Mouse (Mus musculus): Measurements from ENCODE around the gene Crocc2. TPM values are rescaled to one million over a fixed set of nuclear protein-coding genes. Genes with fewer than 3 reads are reported as not detected.

The Crocc2 gene
- polyA plus RNA-seq, 1 experiment, result not detected

DNA sequence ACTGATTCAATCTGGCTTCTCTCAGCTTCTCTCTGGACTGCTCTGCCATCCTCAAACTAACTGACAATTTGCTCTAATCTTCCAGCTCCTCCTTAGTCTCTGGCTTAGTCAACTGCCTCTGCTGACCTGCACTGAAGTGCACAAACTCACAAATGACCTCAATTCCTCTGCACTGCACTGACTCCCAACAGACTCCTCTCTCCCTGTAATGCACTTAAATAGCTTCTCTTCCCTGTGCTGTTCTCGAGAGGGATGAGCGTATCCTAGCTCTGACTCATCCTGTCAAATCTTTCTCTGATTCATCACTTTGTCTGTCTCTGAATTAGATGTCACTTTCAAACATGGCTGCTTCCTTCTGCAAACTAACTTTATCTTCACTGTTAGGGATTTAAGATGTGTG is 99.7 kb downstream of the Crocc2 start:
- Histone ChIP-seq H3K27ac (ENCODE audit: insufficient read depth, low read depth, low read length) (no peak overlapping the region), H3K4me3 (ENCODE audit: insufficient read depth, low read depth, low read length) (no peak overlapping the region), H3K4me1 (ENCODE audit: control insufficient read depth, insufficient read depth, low read length) (peaks cover 4% of the 10 kb centered on the region; the same call in 1 of the 2 replicates)
- 64% methylated on average over 2 of the region's 2 CpGs for WGBS
- TF ChIP-seq CTCF (IDR thresholded peaks at IDR 0.05; ENCODE audit: insufficient read depth, low read depth, low read length) (no peak), POLR2A (IDR thresholded peaks at IDR 0.05; ENCODE audit: insufficient read depth, low read depth, low read length) (no peak)

- no peak for TF ChIP-seq CTCF (IDR thresholded peaks at IDR 0.05; ENCODE audit: insufficient read depth, low read depth, low read length)
- no peak for TF ChIP-seq POLR2A (IDR thresholded peaks at IDR 0.05; ENCODE audit: insufficient read depth, low read depth, low read length)
- Histone ChIP-seq H3K4me3 (ENCODE audit: insufficient read depth, low read depth, low read length) (no peak overlapping the region), H3K27ac (ENCODE audit: insufficient read depth, low read depth, low read length) (no peak overlapping the region), H3K4me1 (ENCODE audit: control insufficient read depth, insufficient read depth, low read length) (peaks cover 4% of the 10 kb centered on the region; the same call in 1 of the 2 replicates)
- WGBS, result 82% methylated on average over 3 of the region's 3 CpGs
These were observed 102.2 kb downstream of the Crocc2 start for GRCm38 (mm10) chr1:93270516-93271240.

- Histone ChIP-seq H3K4me1 (ENCODE audit: control insufficient read depth, insufficient read depth, low read length) (peaks cover 4% of the 10 kb centered on the region; the same call in 1 of the 2 replicates), H3K4me3 (ENCODE audit: insufficient read depth, low read depth, low read length) (no peak overlapping the region), H3K27ac (ENCODE audit: insufficient read depth, low read depth, low read length) (no peak overlapping the region)
- no peak for TF ChIP-seq CTCF (IDR thresholded peaks at IDR 0.05; ENCODE audit: insufficient read depth, low read depth, low read length)
- no peak for TF ChIP-seq POLR2A (IDR thresholded peaks at IDR 0.05; ENCODE audit: insufficient read depth, low read depth, low read length)
- WGBS, result 79% methylated on average over 6 of the region's 6 CpGs
These were observed 103.2 kb downstream of the Crocc2 start for GRCm38 (mm10) chr1:93271751-93272150.

DNA sequence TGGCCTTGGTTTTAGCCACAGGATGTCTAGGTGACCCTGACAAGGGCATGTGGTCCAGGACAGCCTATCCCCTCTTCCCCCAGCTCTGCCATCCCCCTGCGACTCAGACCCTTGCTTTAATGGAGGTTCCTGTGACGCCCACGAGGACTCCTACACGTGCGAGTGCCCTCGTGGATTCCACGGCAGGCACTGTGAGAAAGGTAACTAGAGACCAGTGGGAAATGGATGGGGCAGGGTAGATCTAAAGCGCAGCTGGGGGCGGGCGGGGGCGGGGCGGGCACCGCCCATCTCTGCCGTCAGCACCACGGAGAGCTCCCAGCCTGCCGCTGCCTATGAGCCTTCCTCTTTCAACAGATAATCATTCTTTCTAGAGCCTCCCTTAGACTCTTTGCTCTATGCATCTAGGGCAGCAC is 103.9 kb downstream of the Crocc2 start:
- TF ChIP-seq CTCF (IDR thresholded peaks at IDR 0.05; ENCODE audit: insufficient read depth, low read depth, low read length) (no peak), POLR2A (IDR thresholded peaks at IDR 0.05; ENCODE audit: insufficient read depth, low read depth, low read length) (no peak)
- H3K4me3 ChIP-seq (ENCODE audit: insufficient read depth, low read depth, low read length), result no peak overlapping the region
- H3K4me1 ChIP-seq (ENCODE audit: control insufficient read depth, insufficient read depth, low read length), result peaks cover 4% of the 10 kb centered on the region; the same call in 1 of the 2 replicates

GRCm38 (mm10) chr1:93275561-93275960 is 107.0 kb downstream of the Crocc2 start:
- TF ChIP-seq CTCF (IDR thresholded peaks at IDR 0.05; ENCODE audit: insufficient read depth, low read depth, low read length) (no peak), POLR2A (IDR thresholded peaks at IDR 0.05; ENCODE audit: insufficient read depth, low read depth, low read length) (no peak)
- Histone ChIP-seq H3K4me3 (ENCODE audit: insufficient read depth, low read depth, low read length) (no peak overlapping the region), H3K4me1 (ENCODE audit: control insufficient read depth, insufficient read depth, low read length) (peaks cover 4% of the 10 kb centered on the region; the same call in 1 of the 2 replicates), H3K27ac (ENCODE audit: insufficient read depth, low read depth, low read length) (no peak overlapping the region)
- 82% methylated on average over 6 of the region's 6 CpGs for WGBS

More for the DNA sequence above, 103.9 kb downstream of the Crocc2 start:
- 9% methylated on average over 16 of the region's 16 CpGs for WGBS
- no peak overlapping the region for H3K27ac ChIP-seq (ENCODE audit: insufficient read depth, low read depth, low read length)

- TF ChIP-seq POLR2A (IDR thresholded peaks at IDR 0.05; ENCODE audit: insufficient read depth, low read depth, low read length), result no peak
- TF ChIP-seq CTCF (IDR thresholded peaks at IDR 0.05; ENCODE audit: insufficient read depth, low read depth, low read length), result no peak
- WGBS, result 85% methylated on average over 7 of the region's 7 CpGs
- H3K4me1 ChIP-seq (ENCODE audit: control insufficient read depth, insufficient read depth, low read length), result peaks cover 4% of the 10 kb centered on the region; the same call in 1 of the 2 replicates
- H3K4me3 ChIP-seq (ENCODE audit: insufficient read depth, low read depth, low read length), result no peak overlapping the region
- no peak overlapping the region for H3K27ac ChIP-seq (ENCODE audit: insufficient read depth, low read depth, low read length)
These were observed 108.5 kb downstream of the Crocc2 start for GRCm38 (mm10) chr1:93277041-93277440.

Other genes with a start within 250 kb of the Crocc2 start
- not detected in 2 replicates for gene Capn10, start 234.3 kb upstream of the Crocc2 start, polyA plus RNA-seq (2012; ENCODE audit: insufficient read depth, insufficient read length, low replicate concordance, missing spikeins)
- gene Gpr35, start 217.9 kb upstream of the Crocc2 start, polyA plus RNA-seq (2012; ENCODE audit: insufficient read depth, insufficient read length, low replicate concordance, missing spikeins), result not detected in 2 replicates
- not detected in 2 replicates for gene Aqp12, start 162.4 kb upstream of the Crocc2 start, polyA plus RNA-seq (2012; ENCODE audit: insufficient read depth, insufficient read length, low replicate concordance, missing spikeins)
- gene Kif1a, start 66.8 kb upstream of the Crocc2 start, polyA plus RNA-seq (2012; ENCODE audit: insufficient read depth, insufficient read length, low replicate concordance, missing spikeins), result 456 and 729 TPM in 2 replicates
- gene Agxt, start 33.5 kb upstream of the Crocc2 start, polyA plus RNA-seq (2012; ENCODE audit: insufficient read depth, insufficient read length, low replicate concordance, missing spikeins), result not detected in 2 replicates
- not detected in 2 replicates for gene 2310007B03Rik, start 7.8 kb upstream of the Crocc2 start, polyA plus RNA-seq (2012; ENCODE audit: insufficient read depth, insufficient read length, low replicate concordance, missing spikeins)
- gene Sned1, start 67.1 kb downstream of the Crocc2 start, polyA plus RNA-seq (2012; ENCODE audit: insufficient read depth, insufficient read length, low replicate concordance, missing spikeins), result not detected in 2 replicates
- not detected in 2 replicates for gene Mterf4, start 137.2 kb downstream of the Crocc2 start, polyA plus RNA-seq (2012; ENCODE audit: insufficient read depth, insufficient read length, low replicate concordance, missing spikeins)
- gene Ppp1r7, start 174.1 kb downstream of the Crocc2 start, polyA plus RNA-seq (2012; ENCODE audit: insufficient read depth, insufficient read length, low replicate concordance, missing spikeins), result not detected in 2 replicates
- not detected in 2 replicates for gene Pask, start 174.8 kb downstream of the Crocc2 start, polyA plus RNA-seq (2012; ENCODE audit: insufficient read depth, insufficient read length, low replicate concordance, missing spikeins)
- gene Ano7, start 205.2 kb downstream of the Crocc2 start, polyA plus RNA-seq (2012; ENCODE audit: insufficient read depth, insufficient read length, low replicate concordance, missing spikeins), result not detected in 2 replicates